Mouse (Mus musculus) heart, adult 2 months (tissue): ENCODE results near the gene Qk. TPM values are rescaled to one million over a fixed set of nuclear protein-coding genes. Genes with fewer than 3 reads are reported as not detected.

Source experiments
- DNase-seq, 2 experiments: peaks; one replicate each; pipeline ENCODE4 v3.0.0; 2021
- H3K27ac ChIP-seq: fragments of 200-600 bp; 2 replicates; pipeline ENCODE4 v1.8.1; 2022
- H3K27me3 ChIP-seq: fragments of 200-500 bp; 2 replicates; pipeline ENCODE4 v1.6.1; 2012; ENCODE audit warnings: mild to moderate bottlenecking, low read length, inconsistent platforms, mixed read lengths; ENCODE audit not compliant: control insufficient read depth, insufficient read depth
- H3K36me3 ChIP-seq: fragments of 200-500 bp; 2 replicates; pipeline ENCODE4 v1.6.1; 2012; ENCODE audit warnings: low read length, inconsistent platforms; ENCODE audit not compliant: control insufficient read depth, insufficient read depth
- H3K4me1 ChIP-seq: fragments of 200-500 bp; 2 replicates; pipeline ENCODE4 v1.6.1; 2011; ENCODE audit warnings: low read length; ENCODE audit not compliant: control insufficient read depth, insufficient read depth
- H3K4me3 ChIP-seq: fragments of 200-600 bp; 2 replicates; pipeline ENCODE4 v1.8.1; 2022
- H3K79me2 ChIP-seq: fragments of 200-500 bp; replicated peaks from 2 replicates; pipeline ENCODE4 v1.6.1; 2012; ENCODE audit warnings: mild to moderate bottlenecking, inconsistent platforms, low read length, moderate library complexity, mixed read lengths; ENCODE audit not compliant: control insufficient read depth, insufficient read depth
- H3K9ac ChIP-seq: fragments of 200-500 bp; 2 replicates; pipeline ENCODE4 v1.6.1; 2012; ENCODE audit warnings: low read depth, mild to moderate bottlenecking, control low read depth, inconsistent platforms, low read length, mixed read lengths
- CTCF ChIP-seq: fragments of 200-600 bp; IDR thresholded peaks from 2 replicates; pipeline ENCODE4 v1.8.1; 2022; ENCODE audit warnings: antibody characterized with exemption, mild to moderate bottlenecking, moderate library complexity
- EP300 ChIP-seq: fragments of 200-500 bp; IDR thresholded peaks from 2 replicates; pipeline ENCODE4 v1.6.1; 2011; ENCODE audit warnings: low read depth, low read length, control low read depth; ENCODE audit not compliant: insufficient read depth
- POLR2A ChIP-seq: fragments of 200-500 bp; IDR thresholded peaks from 2 replicates; pipeline ENCODE4 v1.6.1; 2011; ENCODE audit warnings: mild to moderate bottlenecking, low read depth, low read length, control low read depth; ENCODE audit not compliant: insufficient read depth
- WGBS: fragments of 180-500 bp; shearing (Covaris S2); methylation state at CpG from one replicate; pipeline ENCODE4 v1.1.7; 2018; 5-methylcytosine and 5-hydroxymethylcytosine counted together
- intact Hi-C: fragments of 180-260 bp; cut with DNase I; formaldehyde crosslinking; loops from one replicate; pipeline ENCODE4 v1.15.1; 2025
- polyA plus RNA-seq: library from polyadenylated mRNA; depleted of rRNA; stranded (reverse); fragments of >200 nt; gene quantifications from 2 replicates; pipeline ENCODE4 v1.2.3, GENCODE M21; 2012
- total RNA-seq, 2 experiments: library from RNA; stranded (reverse); gene quantifications; 2 replicates each; pipeline ENCODE4 v1.2.3; 2021

Qk gene
- total and polyA plus RNA-seq, 3 experiments: 342 to 514 (median 469) TPM

GRCm38 (mm10) chr17:10318561-10319430, 858 bp downstream of the Qk start:
- WGBS: 18% methylated on average over 149 of the region's 153 CpGs
- intact Hi-C loops: loop anchor here (2.0 to 10.0 kb wide), 3 partner anchors 94 to 1154 kb away; no protein-coding TSS in a partner anchor
- peak overlapping the region; percentile 100 for H3K9ac ChIP-seq

GRCm38 (mm10) chr17:10317981-10318551, 1.6 kb downstream of the Qk start:
- H3K4me1 ChIP-seq: peaks cover 10% of the 10 kb centered on the region
- TF ChIP-seq POLR2A: peak; percentile 60; the same call in 1 of the 2 replicates
- no peak for TF ChIP-seq CTCF
- no peak for TF ChIP-seq EP300
- peak overlapping the region; percentile 96 for H3K27ac ChIP-seq
- intact Hi-C loops: loop anchor here (1.0 to 10.0 kb wide), 6 partner anchors 93 to 1153 kb away; no protein-coding TSS in a partner anchor
- H3K27me3 ChIP-seq: no peaks in the 10 kb centered on the region
- DNase-seq: peak; percentile 78 to 80
- peaks cover 9% of the 10 kb centered on the region for H3K36me3 ChIP-seq
- under 1% methylated on average over 46 of the region's 46 CpGs for WGBS
- peaks cover 2% of the 10 kb centered on the region for H3K79me2 ChIP-seq
- peak overlapping the region; percentile 79 for H3K4me3 ChIP-seq
- H3K9ac ChIP-seq: peak overlapping the region; percentile 100

More at GRCm38 (mm10) chr17:10318561-10319430, 858 bp downstream of the Qk start:
- Histone ChIP-seq H3K79me2 (peaks cover 2% of the 10 kb centered on the region), H3K27me3 (no peaks in the 10 kb centered on the region), H3K4me3 (peak overlapping the region; percentile 79), H3K27ac (peak overlapping the region; percentile 96), H3K4me1 (peaks cover 10% of the 10 kb centered on the region), H3K36me3 (peaks cover 9% of the 10 kb centered on the region)
- TF ChIP-seq POLR2A (peak; percentile 73; the same call in 1 of the 2 replicates), EP300 (no peak), CTCF (no peak)
- DNase-seq: peak; percentile 89 to 90

- peak overlapping the region; percentile 100; the same call in 1 of the 2 replicates for H3K9ac ChIP-seq
- H3K36me3 ChIP-seq: peaks cover 17% of the 10 kb centered on the region
- H3K27ac ChIP-seq: peak overlapping the region; percentile 96
- intact Hi-C loops: loop anchor here (1.0 to 10.0 kb wide), 5 partner anchors 92 to 1152 kb away; no protein-coding TSS in a partner anchor
- peak; percentile 82 for TF ChIP-seq CTCF
- TF ChIP-seq POLR2A: no peak
- peak overlapping the region; percentile 79 for H3K4me3 ChIP-seq
- peaks cover 13% of the 10 kb centered on the region for H3K4me1 ChIP-seq
- WGBS: under 1% methylated on average over 4 of the region's 4 CpGs
- H3K79me2 ChIP-seq: peaks cover 2% of the 10 kb centered on the region
- H3K27me3 ChIP-seq: no peaks in the 10 kb centered on the region
- DNase-seq: no peak
These were observed 2.5 kb downstream of the Qk start for GRCm38 (mm10) chr17:10317186-10317585.

- DNase-seq: no peak
- WGBS: 2% methylated on average over 1 of the region's 1 CpGs
- Histone ChIP-seq H3K27me3 (no peaks in the 10 kb centered on the region), H3K4me3 (peak overlapping the region; percentile 79), H3K36me3 (peaks cover 22% of the 10 kb centered on the region), H3K27ac (peak overlapping the region; percentile 96), H3K9ac (peak overlapping the region; percentile 65; the same call in 1 of the 2 replicates), H3K79me2 (peaks cover 2% of the 10 kb centered on the region), H3K4me1 (peaks cover 13% of the 10 kb centered on the region)
- TF ChIP-seq EP300: no peak
- intact Hi-C loops: loop anchor here (1.0 to 10.0 kb wide), 5 partner anchors 92 to 1152 kb away; no protein-coding TSS in a partner anchor
These were observed 3.2 kb downstream of the Qk start for GRCm38 (mm10) chr17:10316446-10316845.

GRCm38 (mm10) chr17:10310046-10310445, 9.6 kb downstream of the Qk start:
- H3K9ac ChIP-seq: no peak overlapping the region
- DNase-seq: no peak
- TF ChIP-seq EP300 (no peak), CTCF (no peak), POLR2A (no peak)
- intact Hi-C loops: loop anchor here (10.0 kb wide), 2 partner anchors 85 to 1145 kb away; no protein-coding TSS in a partner anchor
- peak overlapping the region; percentile 96 for H3K27ac ChIP-seq
- 28% methylated on average over 1 of the region's 1 CpGs for WGBS
- peaks cover 2% of the 10 kb centered on the region for H3K79me2 ChIP-seq
- no peaks in the 10 kb centered on the region for H3K27me3 ChIP-seq
- H3K36me3 ChIP-seq: peaks cover 50% of the 10 kb centered on the region
- H3K4me1 ChIP-seq: peaks cover 25% of the 10 kb centered on the region
- peak overlapping the region; percentile 13; the same call in 1 of the 2 replicates for H3K4me3 ChIP-seq
